Mouse (Mus musculus): ENCODE measurements around the gene Ugt1a9. TPM values are rescaled to one million over a fixed set of nuclear protein-coding genes. Genes with fewer than 3 reads are reported as not detected.

The Ugt1a9 gene
- polyA plus RNA-seq, 1 experiment = not detected

- TF ChIP-seq POLR2A (IDR thresholded peaks at IDR 0.05; ENCODE audit: borderline replicate concordance, extremely low read depth, insufficient read depth, insufficient read length, poor library complexity, severe bottlenecking) (no peak), CTCF (IDR thresholded peaks at IDR 0.05; ENCODE audit: borderline replicate concordance, extremely low read depth, insufficient read depth, insufficient read length) (no peak)
- no peak for DNase-seq (ENCODE audit: low read depth)
Measured at GRCm38 (mm10) chr1:88255466-88255857, 184.9 kb downstream of the Ugt1a9 start.

- DNase-seq (ENCODE audit: low read depth) = no peak
- TF ChIP-seq POLR2A (IDR thresholded peaks at IDR 0.05; ENCODE audit: borderline replicate concordance, extremely low read depth, insufficient read depth, insufficient read length, poor library complexity, severe bottlenecking) = no peak
- no peak for TF ChIP-seq CTCF (IDR thresholded peaks at IDR 0.05; ENCODE audit: borderline replicate concordance, extremely low read depth, insufficient read depth, insufficient read length)
Measured at GRCm38 (mm10) chr1:88255989-88256754, 185.6 kb downstream of the Ugt1a9 start.

- DNase-seq (ENCODE audit: low read depth) = no peak
- TF ChIP-seq POLR2A (IDR thresholded peaks at IDR 0.05; ENCODE audit: borderline replicate concordance, extremely low read depth, insufficient read depth, insufficient read length, poor library complexity, severe bottlenecking) (no peak), CTCF (IDR thresholded peaks at IDR 0.05; ENCODE audit: borderline replicate concordance, extremely low read depth, insufficient read depth, insufficient read length) (no peak)
Measured at GRCm38 (mm10) chr1:88256886-88257663, 186.5 kb downstream of the Ugt1a9 start.

GRCm38 (mm10) chr1:88257681-88258080, 187.1 kb downstream of the Ugt1a9 start:
- TF ChIP-seq CTCF (IDR thresholded peaks at IDR 0.05; ENCODE audit: borderline replicate concordance, extremely low read depth, insufficient read depth, insufficient read length) (no peak), POLR2A (IDR thresholded peaks at IDR 0.05; ENCODE audit: borderline replicate concordance, extremely low read depth, insufficient read depth, insufficient read length, poor library complexity, severe bottlenecking) (no peak)
- no peak for DNase-seq (ENCODE audit: low read depth)

GRCm38 (mm10) chr1:88258361-88258760, 187.8 kb downstream of the Ugt1a9 start:
- no peak for DNase-seq (ENCODE audit: low read depth)

GRCm38 (mm10) chr1:88258881-88259642, 188.5 kb downstream of the Ugt1a9 start:
- TF ChIP-seq CTCF (IDR thresholded peaks at IDR 0.05; ENCODE audit: borderline replicate concordance, extremely low read depth, insufficient read depth, insufficient read length) (no peak), POLR2A (IDR thresholded peaks at IDR 0.05; ENCODE audit: borderline replicate concordance, extremely low read depth, insufficient read depth, insufficient read length, poor library complexity, severe bottlenecking) (no peak)
- peak; percentile 47 for DNase-seq (ENCODE audit: low read depth)

More at GRCm38 (mm10) chr1:88258361-88258760, 187.8 kb downstream of the Ugt1a9 start:
- TF ChIP-seq CTCF (IDR thresholded peaks at IDR 0.05; ENCODE audit: borderline replicate concordance, extremely low read depth, insufficient read depth, insufficient read length) (no peak), POLR2A (IDR thresholded peaks at IDR 0.05; ENCODE audit: borderline replicate concordance, extremely low read depth, insufficient read depth, insufficient read length, poor library complexity, severe bottlenecking) (no peak)

- no peak for DNase-seq (ENCODE audit: low read depth)
- TF ChIP-seq CTCF (IDR thresholded peaks at IDR 0.05; ENCODE audit: borderline replicate concordance, extremely low read depth, insufficient read depth, insufficient read length) (no peak), POLR2A (IDR thresholded peaks at IDR 0.05; ENCODE audit: borderline replicate concordance, extremely low read depth, insufficient read depth, insufficient read length, poor library complexity, severe bottlenecking) (no peak)
Measured at GRCm38 (mm10) chr1:88259643-88260024, 189.0 kb downstream of the Ugt1a9 start.

- no peak for TF ChIP-seq POLR2A (IDR thresholded peaks at IDR 0.05; ENCODE audit: borderline replicate concordance, extremely low read depth, insufficient read depth, insufficient read length, poor library complexity, severe bottlenecking)
- no peak for TF ChIP-seq CTCF (IDR thresholded peaks at IDR 0.05; ENCODE audit: borderline replicate concordance, extremely low read depth, insufficient read depth, insufficient read length)
- DNase-seq (ENCODE audit: low read depth) = no peak
Measured at GRCm38 (mm10) chr1:88260114-88260513, 189.5 kb downstream of the Ugt1a9 start.

- no peak for TF ChIP-seq CTCF (IDR thresholded peaks at IDR 0.05; ENCODE audit: borderline replicate concordance, extremely low read depth, insufficient read depth, insufficient read length)
- no peak for TF ChIP-seq POLR2A (IDR thresholded peaks at IDR 0.05; ENCODE audit: borderline replicate concordance, extremely low read depth, insufficient read depth, insufficient read length, poor library complexity, severe bottlenecking)
- no peak for DNase-seq (ENCODE audit: low read depth)
Measured at GRCm38 (mm10) chr1:88260604-88261377, 190.2 kb downstream of the Ugt1a9 start.

- no peak for DNase-seq (ENCODE audit: low read depth)
- no peak for TF ChIP-seq CTCF (IDR thresholded peaks at IDR 0.05; ENCODE audit: borderline replicate concordance, extremely low read depth, insufficient read depth, insufficient read length)
- TF ChIP-seq POLR2A (IDR thresholded peaks at IDR 0.05; ENCODE audit: borderline replicate concordance, extremely low read depth, insufficient read depth, insufficient read length, poor library complexity, severe bottlenecking) = no peak
Measured at GRCm38 (mm10) chr1:88261706-88262105, 191.1 kb downstream of the Ugt1a9 start.

All from brain, embryonic 14.5 days (tissue).